Mouse (Mus musculus) layer of hippocampus, adult 11-12 months (tissue): Measurements from ENCODE around the gene Dner.

ENCODE experiments used
- DNase-seq: peaks from one replicate; pipeline ENCODE4 v3.0.0; 2022; ENCODE audit warnings: low spot score

Dner gene

DNA sequence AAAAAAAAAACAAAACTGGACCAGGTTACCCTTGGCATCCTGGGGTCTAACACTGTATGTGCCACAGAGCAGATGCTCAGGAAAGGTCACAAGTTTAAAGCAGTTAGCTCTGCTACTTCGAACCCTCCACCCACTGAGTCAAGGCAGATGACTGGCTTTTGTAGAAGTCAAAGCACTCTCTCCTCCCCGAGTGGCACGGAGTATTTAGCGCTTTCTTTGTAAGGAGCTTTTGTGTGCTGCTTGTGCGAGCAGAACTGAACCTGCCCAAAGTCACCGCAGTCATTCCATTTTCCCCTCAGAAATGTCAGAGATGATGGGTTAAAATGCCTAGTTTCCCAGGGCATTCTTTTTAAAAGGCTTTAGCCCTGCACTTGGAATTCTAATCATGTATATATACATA lies 59.1 kb downstream of the Dner start:
- no peak for DNase-seq

DNA sequence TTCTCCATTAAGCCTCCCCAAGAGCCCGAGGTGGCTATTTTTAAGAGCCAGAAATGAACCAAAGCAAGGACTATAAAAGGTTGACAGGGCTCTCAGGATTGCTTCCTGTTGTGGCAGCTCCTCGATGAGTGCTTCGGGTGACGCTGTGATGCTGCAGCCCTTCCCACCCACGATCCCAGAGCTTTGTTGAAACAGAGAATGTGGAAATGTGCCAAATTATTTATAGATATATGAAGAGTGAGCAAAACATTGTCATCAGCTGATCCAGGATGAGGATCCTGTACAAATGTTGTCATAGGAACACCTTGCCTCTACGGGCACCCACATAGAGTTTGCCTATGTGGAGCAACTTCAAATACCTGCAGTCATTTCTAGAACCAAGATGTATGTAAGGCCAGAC lies 67.8 kb downstream of the Dner start:
- no peak for DNase-seq

DNA sequence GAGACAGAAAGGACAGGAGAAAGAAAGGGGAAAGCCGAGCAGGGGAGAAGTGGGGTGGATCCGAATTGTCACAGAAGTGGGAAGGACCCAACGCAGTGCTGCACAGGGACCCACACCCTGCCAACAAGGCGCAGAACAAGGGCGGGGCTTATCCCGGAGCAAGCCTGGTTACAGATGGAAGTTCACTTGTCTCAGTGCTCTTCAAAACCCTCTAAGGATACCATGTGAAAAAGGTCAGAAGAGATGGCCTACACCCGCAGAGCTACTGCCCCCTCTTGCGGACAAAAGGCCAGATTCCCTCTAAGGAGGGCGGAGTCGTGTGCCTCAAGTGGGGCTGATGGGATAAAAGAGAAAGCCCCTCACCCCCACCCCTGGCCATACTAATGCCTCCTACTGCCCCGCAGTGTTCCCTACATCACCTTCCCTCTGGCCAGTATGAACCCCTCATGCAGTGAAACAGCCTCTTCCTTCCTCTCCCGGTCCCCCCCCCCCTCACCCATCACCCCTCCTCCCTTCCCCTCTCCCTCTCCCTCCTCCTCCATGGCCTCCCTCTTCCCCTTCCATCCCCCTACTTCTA lies 73.0 kb downstream of the Dner start:
- no peak for DNase-seq

DNA sequence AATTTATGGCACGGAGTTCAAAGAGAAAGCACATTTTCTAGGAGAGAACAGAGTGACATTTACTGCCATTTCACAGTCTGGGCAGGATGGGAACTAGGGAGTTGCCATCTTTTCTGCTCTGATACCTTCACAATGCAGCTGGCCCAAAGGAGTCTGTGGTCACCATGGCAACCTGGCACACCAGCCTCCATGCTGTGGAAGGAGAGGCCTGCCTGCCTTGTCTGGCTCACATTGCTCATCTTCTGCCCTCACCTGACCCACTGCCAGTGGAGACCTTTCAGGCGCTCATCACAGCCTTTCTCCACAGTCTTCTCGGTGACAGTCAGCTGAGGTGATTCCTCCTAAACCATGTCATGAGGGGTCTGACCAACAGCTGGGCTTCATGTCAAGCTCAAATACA lies 74.7 kb downstream of the Dner start:
- peak; percentile 64 for DNase-seq

DNA sequence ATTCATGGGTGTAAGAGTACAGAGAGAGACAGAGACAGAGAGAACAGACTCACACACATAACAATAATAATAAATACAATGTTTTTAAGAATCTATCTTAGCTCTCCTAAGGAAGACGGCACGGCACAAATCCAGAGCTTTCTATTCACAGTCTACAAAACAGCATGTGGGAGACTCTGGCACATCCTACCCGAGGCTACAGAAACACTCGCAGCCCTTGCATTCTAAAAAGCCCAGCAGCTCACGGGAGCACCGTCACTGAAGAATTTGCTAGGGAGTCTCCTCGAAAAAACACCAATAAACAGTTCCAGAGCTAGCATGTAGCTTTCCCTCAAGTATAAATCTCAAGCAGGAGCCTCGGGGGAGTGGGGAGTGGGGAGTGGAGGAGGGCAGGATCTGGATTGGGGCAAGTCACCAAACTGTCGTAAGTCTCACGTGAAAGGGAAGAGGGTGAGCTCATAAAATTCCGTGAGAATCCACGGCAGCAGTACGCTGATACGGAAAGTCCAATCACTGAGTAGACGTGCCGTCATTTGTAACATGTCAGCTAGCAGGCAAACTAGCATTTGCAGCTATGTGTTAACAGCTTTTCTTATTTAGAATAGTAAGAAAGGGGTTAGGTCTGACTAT lies 76.8 kb downstream of the Dner start:
- peak; percentile 43 for DNase-seq

DNA sequence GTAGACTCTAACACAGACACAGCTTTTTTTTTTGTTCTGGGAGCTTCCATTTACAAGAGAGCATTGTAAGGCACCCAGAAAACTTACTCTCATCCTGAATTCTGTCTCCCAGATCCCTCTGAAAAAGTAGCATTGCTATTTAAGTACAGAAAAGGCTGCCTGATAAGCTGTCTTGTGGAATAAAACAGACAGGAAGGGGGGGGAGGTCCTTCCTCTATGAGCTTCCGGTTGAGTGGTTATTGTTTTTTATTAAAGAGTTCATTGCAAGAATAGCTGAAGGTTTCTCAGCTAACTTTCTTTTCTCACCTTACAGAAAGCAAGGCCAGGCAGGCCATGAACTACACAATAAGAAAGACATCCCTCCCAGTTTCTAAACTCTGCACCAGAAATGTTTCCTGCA lies 77.9 kb downstream of the Dner start:
- DNase-seq: no peak

DNA sequence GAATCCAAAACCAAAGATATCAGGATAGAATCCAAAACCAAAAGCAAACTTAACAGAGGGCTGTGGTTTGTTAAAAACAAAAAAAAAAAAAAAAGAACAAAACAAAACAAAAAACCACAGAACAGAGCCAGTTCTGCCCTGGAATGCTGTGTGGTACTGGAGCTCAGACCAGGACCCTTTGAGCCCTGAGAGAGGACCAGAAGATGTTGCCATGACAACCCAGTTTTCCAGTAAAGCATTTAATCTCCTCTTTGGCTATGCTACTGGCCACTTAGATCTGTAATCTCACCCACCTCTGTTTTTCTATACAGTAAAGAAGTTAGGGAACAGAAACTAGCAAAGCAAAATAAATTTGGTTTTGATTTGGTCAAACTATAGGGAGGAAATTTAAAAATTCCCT lies 79.9 kb downstream of the Dner start:
- no peak for DNase-seq

DNA sequence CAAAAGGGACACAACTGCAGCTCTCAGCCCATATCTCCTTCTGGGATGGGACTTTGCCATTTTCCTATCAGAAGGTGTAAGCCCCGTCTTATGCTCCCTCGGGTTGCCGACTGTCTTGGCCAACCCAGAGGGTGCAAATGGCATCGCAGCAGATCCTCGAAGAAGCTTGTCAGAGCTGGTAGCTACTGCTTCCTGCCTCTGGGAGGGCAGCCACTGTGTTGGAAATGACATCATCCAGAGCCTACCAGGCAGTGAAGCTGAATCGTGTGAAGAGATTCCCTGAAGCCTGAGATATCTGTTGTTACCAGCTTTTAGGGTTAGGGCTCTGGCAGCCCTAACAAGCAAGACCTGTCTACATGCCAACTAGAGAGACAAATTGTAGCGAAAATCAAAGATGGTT lies 81.4 kb downstream of the Dner start:
- DNase-seq: no peak

DNA sequence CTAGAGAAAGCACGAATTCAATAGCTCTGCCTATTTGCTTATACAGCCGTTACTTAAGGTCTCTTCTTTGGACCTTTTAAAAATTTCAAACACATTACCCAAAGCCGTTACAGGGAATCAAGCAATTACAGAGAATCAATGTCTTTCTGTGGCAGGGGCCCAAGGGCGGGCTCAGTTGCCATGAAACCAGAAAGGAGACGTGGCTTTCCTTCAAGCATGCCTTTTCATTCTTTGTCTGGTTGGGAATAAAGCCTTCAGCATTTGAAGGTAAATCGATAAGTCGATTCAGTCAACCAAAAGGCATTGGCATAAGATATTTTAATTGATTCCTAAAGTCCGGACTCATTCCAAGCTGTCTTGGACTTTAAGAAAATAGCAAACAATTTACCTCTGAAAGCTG lies 82.9 kb downstream of the Dner start:
- no peak for DNase-seq

DNA sequence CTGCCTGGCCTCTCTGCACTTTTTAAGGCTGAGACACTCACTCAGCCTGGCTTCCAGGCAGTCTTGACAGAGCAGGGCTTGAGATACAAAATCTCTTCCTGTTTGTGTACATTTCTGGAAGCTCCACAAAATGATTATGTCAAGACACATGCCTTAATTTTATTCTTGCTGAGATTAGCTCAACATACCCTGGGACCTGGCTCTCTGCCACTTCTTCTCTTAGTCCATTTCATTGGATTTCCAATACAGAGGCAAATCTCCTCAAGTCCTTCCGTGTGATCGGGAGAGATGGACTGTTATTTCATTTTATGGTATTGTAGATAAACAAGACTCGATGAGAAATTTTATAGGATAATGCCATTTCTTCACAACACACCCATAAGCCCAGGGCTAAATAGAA lies 84.7 kb downstream of the Dner start:
- no peak for DNase-seq

DNA sequence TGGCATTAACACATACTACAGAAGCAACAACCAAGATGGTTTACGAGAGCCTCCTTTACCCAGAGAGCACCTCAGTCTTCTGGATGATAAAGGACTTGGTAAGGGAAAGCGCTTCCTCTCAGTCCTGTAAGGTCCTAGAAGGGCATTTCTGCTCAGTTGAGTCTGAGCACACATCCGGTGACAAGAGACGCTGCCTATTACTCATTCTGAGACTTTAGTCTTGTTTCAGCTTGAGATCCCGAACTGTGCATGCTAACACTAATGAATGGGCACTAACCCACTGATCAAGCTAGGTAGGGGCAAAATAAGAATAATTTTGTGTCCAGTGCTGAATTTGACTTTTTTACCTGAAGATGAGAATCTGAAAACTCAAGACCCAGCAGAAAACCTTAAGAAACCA lies 97.0 kb downstream of the Dner start:
- no peak for DNase-seq

DNA sequence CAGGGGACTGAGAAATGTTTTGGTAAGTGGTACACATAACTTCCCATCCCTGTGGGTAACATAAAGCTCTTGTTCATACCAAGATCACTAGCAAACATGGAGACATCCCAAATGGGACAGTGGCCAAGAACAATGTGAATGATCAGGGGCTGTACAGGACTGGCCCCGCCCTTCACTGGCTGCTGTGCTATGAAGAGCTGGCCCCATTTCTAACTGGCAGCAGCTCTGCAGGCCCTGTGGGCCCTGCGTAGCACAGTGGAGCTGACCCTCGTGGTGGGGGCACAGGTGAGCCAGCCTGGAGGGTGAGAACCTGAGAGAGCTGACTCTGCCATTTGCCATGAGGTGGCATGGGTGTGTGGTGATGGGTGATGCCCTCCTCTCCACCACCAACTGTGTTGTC lies 100.0 kb downstream of the Dner start:
- no peak for DNase-seq

DNA sequence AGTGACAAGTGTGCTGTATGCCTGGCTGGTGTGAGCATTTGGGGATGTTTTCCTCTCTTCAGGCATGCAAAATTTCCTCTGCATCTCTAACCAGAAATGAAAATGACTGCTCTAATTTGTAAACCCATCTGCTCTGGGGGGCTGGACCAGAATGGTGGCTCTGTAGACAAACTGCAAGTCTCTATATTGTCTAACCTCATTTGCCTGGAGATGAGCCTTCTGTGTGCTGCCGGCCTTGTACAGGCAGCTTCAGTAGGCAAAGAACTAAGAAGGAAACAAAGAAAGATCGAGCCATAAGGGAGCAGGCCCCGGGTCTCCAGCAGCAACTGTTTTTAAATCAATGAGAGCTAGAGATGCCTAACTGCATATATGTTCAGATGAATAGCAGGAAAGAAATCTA lies 103.6 kb downstream of the Dner start:
- no peak for DNase-seq

DNA sequence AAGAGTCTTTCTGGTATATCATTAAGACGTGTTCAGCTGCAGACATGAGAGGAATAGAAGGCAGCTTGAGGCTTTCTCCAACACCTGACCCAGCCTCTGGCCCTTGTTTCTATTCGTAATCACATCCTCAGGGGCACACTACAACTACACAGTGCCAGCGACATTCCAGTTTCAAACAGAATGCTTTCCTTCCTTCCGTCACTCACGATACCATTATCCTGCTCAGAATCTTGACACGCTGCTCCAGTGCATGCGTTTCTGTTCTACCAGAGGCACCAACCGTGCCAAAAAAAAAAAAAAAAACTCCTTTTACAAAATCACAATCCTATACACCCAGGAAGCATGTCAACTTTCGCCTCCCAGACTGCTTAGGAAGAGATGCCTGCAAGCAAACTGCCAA lies 105.5 kb downstream of the Dner start:
- no peak for DNase-seq

DNA sequence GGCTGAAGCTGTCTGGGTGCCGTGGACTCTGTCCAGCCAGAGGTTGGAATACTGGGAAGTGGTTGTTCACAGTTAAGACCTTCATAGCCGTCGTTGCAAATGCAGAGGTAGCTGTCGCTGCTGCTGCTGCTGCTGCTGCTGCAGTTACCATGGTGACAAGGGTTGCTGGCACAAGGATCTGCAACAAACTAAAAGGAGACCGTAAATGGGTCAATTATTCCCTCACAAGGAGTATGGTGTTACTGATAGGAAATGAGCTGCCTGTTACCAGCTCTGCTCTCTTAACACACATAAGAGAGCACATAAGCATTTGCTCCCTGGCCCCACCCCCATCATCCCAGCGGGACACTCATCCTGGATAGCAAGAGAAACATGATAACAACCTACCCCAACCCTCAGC lies 110.6 kb downstream of the Dner start:
- DNase-seq: no peak

DNA sequence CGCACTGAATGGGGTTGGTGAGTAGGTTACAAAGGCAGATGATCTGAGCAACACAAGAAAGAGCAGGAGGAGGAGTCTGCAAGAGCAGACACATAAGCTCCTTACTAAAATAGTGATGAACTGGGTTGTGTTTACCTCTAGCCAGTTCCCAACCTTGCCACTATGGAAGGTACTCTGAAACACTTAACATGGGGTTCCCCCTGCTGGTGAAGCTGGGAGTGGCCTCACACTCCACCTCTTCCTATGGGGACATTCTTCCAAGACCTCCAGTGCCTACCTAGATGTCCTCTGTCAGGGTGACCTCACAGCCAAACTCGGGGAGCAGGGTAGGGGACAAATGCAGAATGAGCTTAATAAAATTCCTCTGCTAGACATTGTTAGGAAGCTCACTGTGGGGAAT lies 114.2 kb downstream of the Dner start:
- DNase-seq: peak; percentile 79

DNA sequence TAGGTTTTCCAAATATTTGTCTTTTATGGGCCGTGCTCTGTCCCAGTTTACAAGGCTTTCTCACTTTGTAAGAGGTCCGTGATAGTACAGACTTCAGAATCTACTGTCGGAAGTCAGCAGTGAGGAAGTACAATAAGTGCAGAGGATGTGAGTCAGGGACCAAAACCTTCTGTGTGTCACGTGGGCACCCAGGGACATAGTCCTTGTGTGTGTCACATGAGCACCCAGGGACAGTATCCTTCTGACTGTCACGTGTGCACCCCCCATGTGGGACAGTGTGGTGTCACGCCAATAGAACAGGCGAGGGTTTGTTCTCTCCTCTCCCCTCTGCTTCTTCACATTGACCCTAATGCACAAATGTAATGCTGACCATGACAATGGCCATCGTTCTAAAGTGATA lies 134.2 kb downstream of the Dner start:
- no peak for DNase-seq

DNA sequence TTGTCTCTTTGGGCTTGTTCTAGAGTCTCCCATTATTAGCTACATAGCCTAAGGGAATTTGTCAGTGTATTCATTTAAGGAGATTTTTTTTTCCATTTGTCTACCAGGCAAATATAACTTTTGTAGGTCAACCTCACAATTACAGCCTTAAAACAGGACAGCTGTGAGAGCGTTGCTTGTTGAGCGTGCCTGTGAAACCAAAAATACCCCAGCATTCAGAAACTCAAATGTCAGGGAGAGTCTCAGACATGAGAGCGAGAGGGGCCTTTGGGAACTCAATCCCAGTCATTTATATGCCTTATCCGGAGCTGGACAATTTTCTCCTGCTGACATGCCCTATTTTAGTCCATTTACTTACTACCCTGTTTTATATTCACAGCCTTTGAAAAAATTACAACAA lies 134.6 kb downstream of the Dner start:
- DNase-seq: no peak

DNA sequence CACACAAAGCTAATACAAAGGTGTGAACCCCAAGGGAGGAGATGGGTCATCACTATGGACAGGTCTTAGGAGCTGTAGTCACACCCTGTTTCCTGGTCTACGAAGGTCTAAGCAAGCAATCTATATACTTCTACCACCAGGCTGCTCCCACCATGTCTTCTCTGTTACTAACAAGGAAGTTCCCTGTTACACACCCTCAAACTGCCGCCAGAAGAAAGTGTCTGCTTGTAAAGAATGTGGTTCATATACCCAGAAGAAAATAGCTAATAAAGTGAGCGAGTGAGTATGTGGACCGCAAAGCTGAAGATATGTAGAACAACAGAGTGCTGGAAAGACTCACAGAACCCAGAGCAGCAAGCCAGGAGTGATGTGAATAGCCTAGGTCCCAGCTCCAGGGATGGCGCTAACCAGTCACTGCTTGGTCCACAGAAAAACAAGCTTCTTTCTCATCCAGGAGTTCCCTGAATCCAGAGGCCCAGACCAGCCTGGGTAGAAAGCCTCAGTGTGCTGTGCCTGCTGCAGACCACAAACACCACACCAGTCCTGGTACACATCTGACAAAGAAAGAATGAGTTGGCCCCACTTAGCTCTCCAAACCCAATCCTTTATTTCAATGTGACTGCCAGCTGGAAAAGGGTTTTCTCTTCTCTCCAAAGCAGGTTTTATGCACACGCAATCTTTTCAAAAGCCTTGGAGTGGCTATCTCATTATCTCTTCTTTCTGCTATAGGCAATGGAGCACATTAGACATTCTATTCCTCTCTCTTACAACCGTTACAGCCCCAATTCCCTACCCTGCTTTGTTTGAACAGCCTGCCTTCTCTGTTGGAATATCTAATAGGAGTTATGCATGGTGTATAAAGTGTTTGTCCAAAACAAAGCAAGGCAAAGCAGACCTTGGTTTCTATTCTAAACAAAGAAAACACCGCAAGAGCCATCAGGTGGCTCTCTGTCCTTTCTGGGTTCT lies 139.2 kb downstream of the Dner start:
- no peak for DNase-seq

DNA sequence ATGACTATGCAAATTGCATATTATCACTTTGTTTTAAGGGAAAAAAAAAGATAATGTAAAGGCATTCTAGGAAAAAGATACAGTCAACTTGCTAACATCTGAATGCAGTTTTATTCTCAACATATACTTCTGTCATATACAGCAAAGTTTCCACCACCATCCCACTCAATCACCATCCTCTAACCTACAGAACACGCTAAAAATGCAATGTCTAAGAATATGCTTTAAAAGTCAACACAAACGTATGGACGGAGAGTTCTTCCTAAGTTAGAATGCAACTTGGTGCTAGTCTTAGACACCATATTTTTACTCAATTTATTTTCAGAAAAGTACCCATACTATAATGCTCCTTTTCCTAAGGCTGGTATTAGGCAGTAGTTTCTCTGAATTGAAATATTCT lies 144.0 kb downstream of the Dner start:
- DNase-seq: no peak

DNA sequence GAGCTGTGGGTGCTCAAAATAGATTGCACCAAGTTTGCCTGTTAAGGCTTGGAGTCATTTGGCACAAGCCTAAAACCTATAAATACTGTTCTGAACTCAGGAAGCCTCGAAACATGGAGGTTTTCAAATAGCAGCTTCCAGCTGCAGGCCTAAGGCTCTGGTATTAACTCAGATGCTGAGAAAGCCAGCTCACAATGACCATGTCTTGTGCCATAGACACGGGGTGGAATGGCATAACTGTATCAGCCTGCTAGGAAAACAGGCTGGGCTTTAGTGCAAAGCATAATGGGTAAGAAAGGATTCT lies 146.0 kb downstream of the Dner start:
- no peak for DNase-seq

DNA sequence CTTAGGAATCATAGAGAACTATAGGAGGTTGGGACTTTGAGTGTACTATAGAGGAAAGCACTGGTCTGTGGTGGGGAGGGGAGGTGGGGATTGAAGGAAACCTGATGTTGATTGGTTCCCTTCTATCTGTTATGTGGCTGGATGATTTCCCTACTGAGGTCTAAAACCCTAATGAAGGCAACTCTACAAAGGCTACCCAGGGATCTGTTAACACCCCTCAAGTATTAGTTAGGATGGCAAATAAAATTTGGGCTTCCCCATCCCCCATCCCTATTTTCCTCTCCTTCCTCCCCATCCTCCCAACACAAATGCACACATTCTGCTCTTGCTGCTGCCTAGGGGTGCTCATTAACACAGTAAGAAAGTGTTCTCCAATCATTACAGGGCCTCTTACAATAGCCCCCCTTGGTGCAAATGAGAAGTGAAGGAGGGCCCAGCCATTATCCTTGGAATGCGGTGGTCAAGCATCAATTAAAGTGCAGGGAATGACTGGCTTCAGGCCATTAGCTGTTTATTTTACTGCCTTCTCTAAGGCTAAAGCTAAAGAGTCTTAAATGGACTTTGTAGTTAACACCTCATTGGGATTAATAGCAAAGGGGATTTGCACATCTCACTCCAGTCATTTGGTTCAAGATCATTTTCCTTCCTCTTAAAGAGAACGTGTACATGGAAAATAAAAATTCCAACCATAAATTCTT lies 146.5 kb downstream of the Dner start:
- no peak for DNase-seq

DNA sequence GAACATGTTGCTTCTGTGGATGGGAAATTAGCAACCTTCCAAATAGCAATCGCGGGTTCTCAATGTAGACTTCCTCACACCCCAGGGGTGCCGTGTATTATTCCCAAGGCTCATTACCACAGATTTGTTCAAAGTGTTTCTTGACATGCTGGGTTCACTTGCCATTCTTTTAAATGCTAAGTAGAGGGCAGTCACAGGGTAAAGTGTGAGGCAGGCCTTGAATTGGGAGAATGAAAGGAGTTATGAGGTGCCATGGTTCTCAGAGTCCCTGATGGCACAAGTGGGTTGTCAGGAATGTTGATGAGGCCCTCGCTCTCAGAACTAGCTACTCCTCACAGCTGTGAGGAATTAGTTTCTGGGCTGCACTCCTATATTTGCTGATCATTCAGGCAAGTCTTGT lies 160.0 kb downstream of the Dner start:
- no peak for DNase-seq
